Comparison of ENCODE assay signal across 19 mouse cellular contexts in the genomic region with DNA sequence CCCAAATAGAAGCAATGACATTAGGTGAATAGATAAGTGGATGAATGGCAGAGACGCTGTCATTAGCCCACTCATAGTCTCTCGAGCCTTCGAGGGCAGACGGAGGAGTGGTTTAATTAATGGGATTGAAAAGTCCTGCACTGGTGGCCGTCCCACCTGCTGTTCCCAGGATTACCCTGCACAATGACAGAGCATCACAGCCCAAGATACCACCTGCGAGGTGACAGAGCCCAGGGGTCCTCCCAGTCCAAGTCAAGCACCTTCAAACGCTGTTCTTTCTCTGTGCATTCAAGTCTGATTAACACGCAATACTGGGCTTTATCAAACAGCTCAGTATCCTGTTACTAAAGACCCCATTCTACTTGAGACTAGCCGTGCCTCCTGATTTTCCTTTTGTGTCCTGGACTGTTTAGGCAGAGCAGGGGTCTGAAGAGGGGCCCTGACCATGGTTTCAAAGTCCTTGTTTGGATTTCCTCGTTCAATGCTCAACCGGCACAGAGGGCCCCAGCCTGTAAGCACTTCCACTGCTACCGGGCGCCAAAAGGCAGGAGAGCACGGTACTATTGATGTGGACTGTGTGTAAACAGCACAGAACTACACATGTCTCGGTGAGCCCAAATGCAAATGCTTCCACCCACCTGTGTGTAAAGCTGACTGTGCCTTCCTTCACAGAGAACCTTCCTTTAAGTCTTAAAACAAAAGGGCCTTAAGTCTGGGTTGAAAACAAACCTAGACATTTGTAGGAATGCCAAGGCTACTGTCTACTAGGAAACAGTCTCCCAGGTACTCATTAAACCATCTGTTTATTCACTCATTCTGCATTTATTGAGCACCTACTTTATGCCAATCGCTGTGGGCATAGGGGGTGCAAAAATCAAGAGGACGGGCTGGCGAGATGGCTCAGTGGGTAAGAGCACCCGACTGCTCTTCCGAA. TPM values are rescaled to one million over a fixed set of nuclear protein-coding genes. Genes with fewer than 3 reads are reported as not detected.
A peak's percentile ranks its signal among the peaks of the same experiment; 100 is the strongest.
DNase-seq lines count a peak whose midpoint lies in the region; ATAC-seq and TF ChIP-seq lines count a peak whose summit lies in the region.
"Had no signal": no experiment of that assay in that cellular context is flagged by ENCODE, and none has a peak within 500 bp of the region (broad histone marks: within the 10 kb centered on the region; RNA-seq: fewer than 3 reads in every experiment).

No protein-coding gene starts in this region.

- ATAC-seq in forebrain, embryonic 11.5 days (replicated peaks; ENCODE audit: low FRiP score), result peak; percentile 55; the same call in 1 of the 2 replicates
- no peak for ATAC-seq in forebrain, embryonic 13.5 days
- ATAC-seq in midbrain, embryonic 11.5 days (ENCODE audit: low FRiP score), result peak; percentile 24; the same call in 1 of the 2 replicates
- ATAC-seq in midbrain, postnatal 0 days (ENCODE audit: low FRiP score), result no peak
- peak; percentile 7; the same call in 1 of the 2 replicates for ATAC-seq in stomach, embryonic 15.5 days (ENCODE audit: insufficient read depth, low FRiP score, low read depth)
- ATAC-seq: intestine, embryonic 15.5 days had no signal

- whole genome bisulfite sequencing in forebrain, embryonic 11.5 days, result 32% methylated on average over 20 of the region's 20 CpGs
- WGBS in forebrain, embryonic 13.5 days, result 26% methylated on average over 20 of the region's 20 CpGs
- WGBS in midbrain, embryonic 11.5 days, result 29% methylated on average over 20 of the region's 20 CpGs
- 39% methylated on average over 20 of the region's 20 CpGs for WGBS in midbrain, postnatal 0 days
- 31% methylated on average over 20 of the region's 20 CpGs for WGBS in liver, adult 2 months
- 54% methylated on average over 20 of the region's 20 CpGs for WGBS in stomach, embryonic 15.5 days

- no peak for DNase-seq in forebrain, embryonic 11.5 days (ENCODE audit: low spot score)
- peak; percentile 87 for DNase-seq in midbrain, embryonic 11.5 days (ENCODE audit: low spot score, missing footprints)
- no peak for DNase-seq in midbrain, postnatal 0 days (ENCODE audit: low spot score)
- DNase-seq in liver, adult 2 months (ENCODE audit: extremely low read depth, low read depth, low spot score), result peak; percentile 94
- no peak for DNase-seq in layer of hippocampus, adult 11-12 months (ENCODE audit: low spot score)
- no peak for DNase-seq in gastrocnemius, adult 2 months
- DNase-seq: adrenal gland, adult 2 months; cerebellum, adult 11-12 months; cerebellum, postnatal 25 days; heart, postnatal 14 days; thymus, adult 2 months had no signal

- H3K9me3 ChIP-seq in forebrain, embryonic 11.5 days (ENCODE audit: control insufficient read depth, low read length), result no peaks in the 10 kb centered on the region
- no peaks in the 10 kb centered on the region for H3K9me3 ChIP-seq in forebrain, embryonic 13.5 days (replicated peaks)
- H3K9me3 ChIP-seq in midbrain, embryonic 11.5 days (ENCODE audit: control insufficient read depth, low read length), result no peaks in the 10 kb centered on the region
- no peaks in the 10 kb centered on the region for H3K9me3 ChIP-seq in midbrain, postnatal 0 days (ENCODE audit: low read length)
- no peaks in the 10 kb centered on the region for H3K9me3 ChIP-seq in stomach, embryonic 15.5 days
- H3K9me3 ChIP-seq: intestine, embryonic 15.5 days; lung, embryonic 15.5 days had no signal

- H3K27me3 ChIP-seq in forebrain, embryonic 11.5 days (ENCODE audit: control insufficient read depth, insufficient read depth, low read length), result peaks cover 77% of the 10 kb centered on the region
- peaks cover 98% of the 10 kb centered on the region for H3K27me3 ChIP-seq in forebrain, embryonic 13.5 days
- H3K27me3 ChIP-seq in midbrain, embryonic 11.5 days (ENCODE audit: control insufficient read depth, insufficient read depth, low read length), result peaks cover 11% of the 10 kb centered on the region; the same call in 1 of the 2 replicates
- H3K27me3 ChIP-seq in midbrain, postnatal 0 days (ENCODE audit: insufficient read depth, low read length), result no peaks in the 10 kb centered on the region
- H3K27me3 ChIP-seq in liver, adult 2 months (ENCODE audit: control insufficient read depth, insufficient read depth, low read length), result no peaks in the 10 kb centered on the region
- H3K27me3 ChIP-seq in stomach, embryonic 15.5 days (replicated peaks), result 0 out of 2 replicates have a peak, but pooled peaks cover 7% of the 10 kb centered on the region
- H3K27me3 ChIP-seq: intestine, embryonic 15.5 days had no signal

- no peak for TF ChIP-seq CTCF in midbrain, postnatal 0 days (IDR thresholded peaks at IDR 0.05)
- TF ChIP-seq CTCF in liver, adult 2 months (IDR thresholded peaks at IDR 0.05; ENCODE audit: low read depth, low read length), result no peak
- no peak for TF ChIP-seq CTCF in gastrocnemius, adult 2 months (IDR thresholded peaks at IDR 0.05)

- H3K36me3 ChIP-seq in forebrain, embryonic 11.5 days (ENCODE audit: control insufficient read depth, insufficient read depth, low read length), result no peaks in the 10 kb centered on the region
- no peaks in the 10 kb centered on the region for H3K36me3 ChIP-seq in forebrain, embryonic 13.5 days (ENCODE audit: poor library complexity, severe bottlenecking)
- H3K36me3 ChIP-seq in midbrain, embryonic 11.5 days (ENCODE audit: control insufficient read depth, insufficient read depth, low read length), result no peaks in the 10 kb centered on the region
- H3K36me3 ChIP-seq in midbrain, postnatal 0 days (ENCODE audit: insufficient read depth, low read length), result no peaks in the 10 kb centered on the region
- H3K36me3 ChIP-seq in liver, adult 2 months (ENCODE audit: control insufficient read depth, insufficient read depth, low read length), result no peaks in the 10 kb centered on the region
- no peaks in the 10 kb centered on the region for H3K36me3 ChIP-seq in stomach, embryonic 15.5 days
- H3K36me3 ChIP-seq: intestine, embryonic 15.5 days; lung, embryonic 15.5 days had no signal

- H3K9ac ChIP-seq in forebrain, embryonic 11.5 days (ENCODE audit: low read length), result no peak overlapping the region
- H3K9ac ChIP-seq in forebrain, embryonic 13.5 days, result no peak overlapping the region
- H3K9ac ChIP-seq in midbrain, embryonic 11.5 days (ENCODE audit: low read length), result no peak overlapping the region
- H3K9ac ChIP-seq in midbrain, postnatal 0 days (replicated peaks; ENCODE audit: low read length, poor library complexity, severe bottlenecking), result no peak overlapping the region
- H3K9ac ChIP-seq in liver, adult 2 months (ENCODE audit: low read depth, low read length), result no peak overlapping the region
- no peak overlapping the region for H3K9ac ChIP-seq in stomach, embryonic 15.5 days
- H3K9ac ChIP-seq: hindbrain, embryonic 14.5 days; intestine, embryonic 15.5 days; lung, embryonic 15.5 days had no signal

- H3K79me2 ChIP-seq in liver, adult 2 months (ENCODE audit: control insufficient read depth, insufficient read depth, low read length), result no peaks in the 10 kb centered on the region

- H3K4me3 ChIP-seq in forebrain, embryonic 11.5 days (ENCODE audit: low read depth, low read length), result no peak overlapping the region
- no peak overlapping the region for H3K4me3 ChIP-seq in forebrain, embryonic 13.5 days
- no peak overlapping the region for H3K4me3 ChIP-seq in midbrain, embryonic 11.5 days (ENCODE audit: low read depth, low read length)
- no peak overlapping the region for H3K4me3 ChIP-seq in midbrain, postnatal 0 days (ENCODE audit: low read depth, low read length)
- H3K4me3 ChIP-seq in liver, adult 2 months (ENCODE audit: insufficient read depth, low read depth, low read length), result no peak overlapping the region
- no peak overlapping the region for H3K4me3 ChIP-seq in stomach, embryonic 15.5 days (replicated peaks)
- no peak overlapping the region for H3K4me3 ChIP-seq in gastrocnemius, adult 2 months
- H3K4me3 ChIP-seq: erythroblast, embryonic 14.5 days; intestine, embryonic 15.5 days; lung, embryonic 15.5 days had no signal

- intact Hi-C loops in gastrocnemius, adult 2 months (cut with DNase I), result no loop called here

- peaks cover 10% of the 10 kb centered on the region for H3K4me1 ChIP-seq in forebrain, embryonic 11.5 days (replicated peaks; ENCODE audit: control insufficient read depth, insufficient read depth, low read length)
- H3K4me1 ChIP-seq in forebrain, embryonic 13.5 days, result peaks cover 35% of the 10 kb centered on the region
- H3K4me1 ChIP-seq in midbrain, embryonic 11.5 days (ENCODE audit: control insufficient read depth, insufficient read depth, low read length), result peaks cover 9% of the 10 kb centered on the region
- no peaks in the 10 kb centered on the region for H3K4me1 ChIP-seq in midbrain, postnatal 0 days (ENCODE audit: insufficient read depth, low read length)
- peaks cover 13% of the 10 kb centered on the region for H3K4me1 ChIP-seq in liver, adult 2 months (ENCODE audit: control insufficient read depth, insufficient read depth, low read length)
- H3K4me1 ChIP-seq in stomach, embryonic 15.5 days, result peaks cover 5% of the 10 kb centered on the region; the same call in 1 of the 2 replicates

- no peak overlapping the region for H3K27ac ChIP-seq in forebrain, embryonic 11.5 days (ENCODE audit: low read depth, low read length)
- H3K27ac ChIP-seq in forebrain, embryonic 13.5 days, result no peak overlapping the region
- H3K27ac ChIP-seq in midbrain, embryonic 11.5 days (ENCODE audit: low read depth, low read length), result no peak overlapping the region
- no peak overlapping the region for H3K27ac ChIP-seq in midbrain, postnatal 0 days (ENCODE audit: low read depth, low read length)
- peak overlapping the region; percentile 82 for H3K27ac ChIP-seq in liver, adult 2 months (replicated peaks; ENCODE audit: insufficient read depth, low read depth, low read length)
- no peak overlapping the region for H3K27ac ChIP-seq in stomach, embryonic 15.5 days
- H3K27ac ChIP-seq in gastrocnemius, adult 2 months, result no peak overlapping the region
- H3K27ac ChIP-seq: hindbrain, embryonic 14.5 days; intestine, embryonic 15.5 days; lung, embryonic 15.5 days had no signal

- no peak for TF ChIP-seq POLR2A in liver, adult 2 months (IDR thresholded peaks at IDR 0.05; ENCODE audit: extremely low read depth, insufficient read depth, low read length)

- no peak overlapping the region for H3K4me2 ChIP-seq in forebrain, embryonic 11.5 days (ENCODE audit: low read depth, low read length, severe bottlenecking)
- no peak overlapping the region for H3K4me2 ChIP-seq in forebrain, embryonic 13.5 days
- no peak overlapping the region for H3K4me2 ChIP-seq in midbrain, embryonic 11.5 days
- H3K4me2 ChIP-seq in midbrain, postnatal 0 days (ENCODE audit: low read depth, low read length, poor library complexity, severe bottlenecking), result no peak overlapping the region
- no peak overlapping the region for H3K4me2 ChIP-seq in stomach, embryonic 15.5 days
- H3K4me2 ChIP-seq: heart, embryonic 11.5 days; hindbrain, embryonic 14.5 days; intestine, embryonic 15.5 days; lung, embryonic 15.5 days had no signal

RNA-seq across cellular contexts. Expression of gene Cfap77, which starts 20.1 kb away (rescaled TPM):
- polyA plus RNA-seq in forebrain, embryonic 11.5 days (2014; fragmentation: Nextera tagmentation; extraction: Ambion mirVana), result 0.55 and 0.75 TPM in 2 replicates
- polyA plus RNA-seq in forebrain, embryonic 13.5 days (2015; fragmentation: Nextera tagmentation; extraction: Ambion mirVana), result 0.25 TPM in 2 replicates
- polyA plus RNA-seq in midbrain, embryonic 11.5 days (2014; fragmentation: Nextera tagmentation; extraction: Ambion mirVana), result 0.77 and 1.2 TPM in 2 replicates
- total RNA-seq in midbrain, postnatal 0 days (2014; rRNA removed), result 1.0 and 3.3 TPM in 2 replicates
- 1.2 and 1.3 TPM in 2 replicates for polyA plus RNA-seq in midbrain, postnatal 0 days (2015; fragmentation: Nextera tagmentation; extraction: Ambion mirVana)
- 0.13 TPM in 1 of 2 replicates, not detected in the other for total RNA-seq in liver, adult 2 months (2014; rRNA removed)
- 0.06 and 0.11 TPM in 2 replicates for polyA plus RNA-seq in liver, adult 2 months (2012; rRNA removed)
- 0.39 TPM in 2 replicates for polyA plus RNA-seq in stomach, embryonic 15.5 days (2015; fragmentation: Nextera tagmentation; extraction: Ambion mirVana)
- total RNA-seq in gastrocnemius, adult 2 months (2021), result not detected
- polyA plus RNA-seq: erythroblast, embryonic 14.5 days; limb, embryonic 11.5 days had no signal

RNA-seq across cellular contexts. Expression of gene Ttf1, which starts 25.3 kb away (rescaled TPM):
- 13.6 and 14.7 TPM in 2 replicates for polyA plus RNA-seq in forebrain, embryonic 11.5 days (2014; fragmentation: Nextera tagmentation; extraction: Ambion mirVana)
- polyA plus RNA-seq in forebrain, embryonic 13.5 days (2015; fragmentation: Nextera tagmentation; extraction: Ambion mirVana), result 10.2 and 11.1 TPM in 2 replicates
- 11.4 and 13.8 TPM in 2 replicates for polyA plus RNA-seq in midbrain, embryonic 11.5 days (2014; fragmentation: Nextera tagmentation; extraction: Ambion mirVana)
- total RNA-seq in midbrain, postnatal 0 days (2014; rRNA removed), result 4.9 and 5.1 TPM in 2 replicates
- polyA plus RNA-seq in midbrain, postnatal 0 days (2015; fragmentation: Nextera tagmentation; extraction: Ambion mirVana), result 3.1 and 3.3 TPM in 2 replicates
- total RNA-seq in liver, adult 2 months (2014; rRNA removed), result 5.7 and 6.8 TPM in 2 replicates
- polyA plus RNA-seq in liver, adult 2 months (2012; rRNA removed), result 2.2 and 3.4 TPM in 2 replicates
- 10.1 and 10.4 TPM in 2 replicates for polyA plus RNA-seq in stomach, embryonic 15.5 days (2015; fragmentation: Nextera tagmentation; extraction: Ambion mirVana)
- 1 to 10 TPM; 4.4 to 6.0 TPM for total RNA-seq in gastrocnemius, adult 2 months (2021)

Comparison
In these comparisons a context has a peak if more than half of its experiments do, and no peak if none do; other contexts are left out.
1. ATAC-seq: peak in forebrain, embryonic 11.5 days (single experiment), midbrain, embryonic 11.5 days (single experiment) and stomach, embryonic 15.5 days (single experiment); none in forebrain, embryonic 13.5 days (single experiment) and midbrain, postnatal 0 days (single experiment).
2. DNase-seq: peak in midbrain, embryonic 11.5 days (single experiment) and liver, adult 2 months (single experiment); none in forebrain, embryonic 11.5 days (single experiment), midbrain, postnatal 0 days (single experiment), layer of hippocampus, adult 11-12 months (single experiment) and gastrocnemius, adult 2 months (single experiment).